Mouse (Mus musculus) T-helper 1 cell (primary cell): ENCODE data around the gene Muc15.

Experiments used
- in situ Hi-C: fragments of 300-600 bp; cut with MboI, MseI; formaldehyde crosslinking; loops from one replicate; pipeline ENCODE4 v1.15.1; 2025; ENCODE audit warnings: high pct_unique_total_duplicates

Gene Muc15

DNA sequence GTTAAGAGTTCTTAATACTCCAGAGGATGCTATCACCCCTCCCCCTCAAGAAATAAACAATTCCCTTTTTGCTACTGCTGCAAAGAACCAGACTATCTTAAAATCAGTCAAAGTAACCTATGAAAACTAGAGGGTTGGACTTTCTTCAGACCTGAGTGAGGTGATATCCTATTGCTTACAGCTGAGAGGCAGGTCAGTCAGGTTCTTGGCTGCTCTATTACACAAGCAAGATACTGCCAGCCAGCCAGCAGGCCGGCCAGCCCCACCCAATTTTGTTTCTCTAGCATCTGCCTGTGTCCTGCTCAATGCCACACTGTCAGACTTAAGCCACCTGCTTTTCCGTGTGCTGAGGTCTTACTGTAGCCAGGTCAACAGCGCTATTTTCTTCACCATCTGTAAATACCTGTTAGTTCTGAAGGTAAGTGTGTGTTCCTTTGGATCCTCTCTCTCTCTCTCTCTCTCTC lies at the start of gene Muc15:
Muc15 (plus strand) TSS at position 51 of the 464 bp plus-strand sequence.
- in situ Hi-C loops, result no loop called here

DNA sequence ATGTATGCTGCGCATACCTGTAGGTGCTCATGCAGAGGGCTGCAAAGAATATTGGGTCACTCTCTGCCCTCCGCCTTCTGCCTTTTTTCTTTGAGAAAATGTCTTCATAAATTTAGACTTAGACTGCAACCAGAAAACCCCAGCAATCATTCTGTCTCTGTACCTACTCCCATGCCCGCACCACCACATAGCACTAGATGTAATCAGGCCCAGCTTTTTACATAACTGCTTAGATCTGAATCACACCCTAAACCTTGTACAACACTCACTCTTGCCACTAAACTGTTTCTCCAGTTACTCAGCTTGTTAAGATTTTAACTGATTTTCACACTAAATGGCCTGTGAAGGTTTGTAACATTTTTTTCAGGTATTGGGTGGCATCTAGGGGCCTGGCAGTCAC lies 11.7 kb upstream of the Muc15 start:
- in situ Hi-C loops, result loop anchor here (5.0 kb wide), 1 partner anchor 417 kb away; no protein-coding TSS in a partner anchor

DNA sequence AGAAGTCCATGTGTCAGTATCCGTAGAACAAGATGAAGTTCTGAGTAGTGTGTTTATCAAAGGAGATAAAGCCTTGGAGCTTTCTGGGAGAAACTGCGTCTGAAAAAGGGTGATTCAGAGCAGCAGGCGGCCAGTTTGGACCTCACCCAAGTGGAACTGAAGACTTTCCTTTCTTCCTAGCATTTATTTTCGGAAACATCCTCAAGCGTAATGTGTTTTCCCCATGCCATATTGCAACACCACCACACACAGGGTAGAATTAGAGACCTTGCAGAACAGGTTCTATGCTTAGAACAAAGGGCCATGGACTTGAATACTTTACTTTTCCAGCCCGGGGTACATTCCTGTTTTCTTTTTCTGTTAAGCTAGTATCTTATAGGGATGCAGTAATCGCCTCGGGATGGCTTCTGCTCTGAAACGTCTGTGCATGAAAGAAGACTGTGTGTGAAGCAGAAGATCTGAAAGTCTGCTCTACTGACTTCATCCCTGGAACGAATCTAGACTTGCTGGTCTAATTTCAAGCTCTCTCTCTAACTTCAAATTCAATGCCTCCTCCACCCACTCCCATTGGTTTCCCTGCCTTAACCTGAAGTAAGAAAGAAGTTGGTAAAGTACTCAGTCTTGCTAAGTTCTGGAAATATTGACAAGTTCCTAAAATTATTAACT lies 11.0 kb upstream of the Muc15 start:
- in situ Hi-C loops, result no loop called here

DNA sequence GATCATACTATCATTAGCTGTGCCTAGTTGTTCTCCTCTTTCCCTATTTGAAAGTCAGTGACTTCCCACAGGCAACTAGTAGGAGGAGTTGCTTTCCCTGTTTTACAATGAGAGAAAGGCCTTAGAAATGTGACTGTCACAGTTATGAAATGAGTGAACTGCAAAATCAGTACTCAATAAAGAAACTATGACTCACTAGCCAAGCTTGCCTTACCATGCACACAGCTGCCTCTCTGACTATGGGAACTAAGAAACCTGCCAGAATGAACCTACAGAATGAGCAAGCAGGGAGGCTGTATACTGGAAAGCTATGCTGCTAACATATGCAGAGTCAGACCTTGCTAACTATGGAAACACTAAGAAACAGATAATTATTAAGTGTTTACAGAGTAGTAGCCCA lies 2.1 kb upstream of the Muc15 start:
- in situ Hi-C loops, result no loop called here

DNA sequence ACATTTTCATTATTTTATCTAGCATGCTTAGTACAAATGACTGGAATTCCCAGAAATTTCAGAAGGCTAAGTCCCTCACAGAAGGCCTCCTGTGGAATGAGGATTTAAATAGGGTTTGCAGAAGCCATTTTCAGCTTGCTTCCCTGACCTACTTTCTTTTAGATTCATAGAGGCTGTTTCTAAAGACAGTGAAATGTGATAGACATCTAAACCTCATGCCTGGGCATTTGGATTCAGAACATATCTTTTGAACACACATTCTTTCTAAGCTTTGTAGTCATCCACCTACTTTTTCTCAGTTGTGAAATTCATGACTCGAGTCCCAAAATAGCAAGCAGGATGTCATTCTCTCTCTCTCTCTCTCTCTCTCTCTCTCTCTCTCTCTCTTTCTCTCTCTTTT lies 1.1 kb downstream of the Muc15 start:
- in situ Hi-C loops, result no loop called here

DNA sequence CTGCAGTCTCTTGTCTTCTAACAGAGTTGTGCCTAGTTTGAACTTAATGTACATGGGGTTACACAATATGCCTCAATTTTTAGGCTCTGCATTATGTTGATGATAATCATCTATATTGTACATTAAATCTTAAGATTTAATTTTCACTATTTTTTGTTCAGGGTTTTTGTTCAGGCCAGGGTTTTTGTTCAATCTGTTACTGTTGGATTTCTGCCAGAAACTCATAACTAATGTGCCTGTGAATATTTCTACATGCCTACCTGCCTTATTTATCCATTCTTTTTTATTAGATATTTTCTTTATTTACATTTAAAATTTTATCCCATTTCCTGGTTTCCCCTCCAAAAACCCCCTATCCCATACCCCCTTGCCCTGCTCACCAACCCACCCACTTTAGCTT lies 5.0 kb downstream of the Muc15 start:
- in situ Hi-C loops, result no loop called here

DNA sequence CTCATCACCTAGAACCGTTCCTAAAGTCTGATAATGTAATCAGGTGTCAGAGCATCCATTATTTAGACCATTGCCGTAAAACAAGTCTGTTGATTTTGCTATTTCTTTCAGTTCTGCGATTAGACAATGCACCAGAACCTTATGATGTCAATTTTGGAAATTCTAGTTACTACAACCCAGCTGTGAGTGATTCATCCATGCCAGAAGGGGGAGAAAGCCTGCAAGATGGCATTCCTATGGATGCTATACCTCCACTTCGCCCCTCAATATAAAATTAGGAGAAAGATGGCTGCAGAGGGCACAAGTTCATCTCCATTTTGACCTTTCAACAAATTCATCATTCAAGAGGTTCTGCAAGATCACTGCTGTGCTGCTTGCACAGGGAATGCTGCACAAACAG lies 16.1 kb downstream of the Muc15 start:
- in situ Hi-C loops, result no loop called here

DNA sequence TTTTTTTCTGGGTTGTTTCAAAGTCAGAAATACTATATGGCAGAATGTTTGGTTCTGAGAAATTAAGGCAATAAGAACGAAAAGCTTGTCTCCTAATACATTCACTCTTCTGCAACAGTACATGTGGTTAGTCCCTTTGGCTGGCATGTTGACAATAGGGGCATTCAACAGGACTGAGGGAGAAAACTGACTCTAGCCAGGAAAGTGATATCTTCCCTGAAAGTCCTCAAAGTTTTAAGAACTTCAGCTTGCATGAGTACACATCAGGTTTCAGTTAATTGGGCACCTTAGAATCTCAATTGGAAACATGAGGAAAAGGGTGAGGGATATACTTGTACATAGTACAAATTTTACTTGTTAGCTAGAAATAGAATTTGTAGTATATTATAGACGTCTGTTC lies 16.8 kb downstream of the Muc15 start:
- in situ Hi-C loops, result no loop called here

DNA sequence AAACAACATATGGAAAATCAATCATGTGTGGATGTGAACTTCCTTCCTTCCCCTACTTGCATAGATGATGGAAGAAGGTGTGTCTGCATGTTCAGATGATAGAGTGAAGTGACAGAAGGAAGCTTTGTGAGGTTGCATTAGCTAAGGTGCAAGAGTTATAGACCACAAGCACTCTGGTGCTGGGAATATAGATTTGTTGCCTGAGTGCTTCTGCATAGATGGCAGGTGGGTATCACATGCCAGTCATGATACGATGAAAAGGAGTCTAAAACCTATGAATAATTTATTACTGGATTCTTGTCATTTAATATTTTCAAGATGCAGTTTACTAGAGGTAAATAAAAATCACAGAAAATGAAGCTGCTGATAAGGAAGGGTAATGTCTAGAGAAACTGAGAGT lies 18.6 kb downstream of the Muc15 start:
- in situ Hi-C loops, result no loop called here

DNA sequence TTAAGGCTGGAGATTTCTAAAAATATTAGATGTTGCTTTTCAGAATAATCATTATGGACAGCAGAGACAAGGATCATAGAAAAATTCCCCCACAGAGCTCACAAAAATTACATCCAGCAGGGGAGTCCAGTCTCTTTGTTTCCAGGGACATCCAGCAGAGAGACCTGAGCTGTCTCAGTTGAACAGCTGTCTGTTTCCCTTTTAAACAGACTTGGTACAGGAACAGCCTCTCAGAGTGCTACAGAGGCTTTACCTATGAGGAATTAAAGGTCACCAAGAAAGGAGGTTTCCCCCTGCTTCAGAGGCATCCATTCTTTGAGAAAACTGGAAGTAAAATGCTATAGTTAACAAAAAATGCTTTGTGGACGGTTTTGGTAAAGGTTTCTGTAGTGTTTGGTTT lies 19.4 kb downstream of the Muc15 start:
- in situ Hi-C loops, result no loop called here

DNA sequence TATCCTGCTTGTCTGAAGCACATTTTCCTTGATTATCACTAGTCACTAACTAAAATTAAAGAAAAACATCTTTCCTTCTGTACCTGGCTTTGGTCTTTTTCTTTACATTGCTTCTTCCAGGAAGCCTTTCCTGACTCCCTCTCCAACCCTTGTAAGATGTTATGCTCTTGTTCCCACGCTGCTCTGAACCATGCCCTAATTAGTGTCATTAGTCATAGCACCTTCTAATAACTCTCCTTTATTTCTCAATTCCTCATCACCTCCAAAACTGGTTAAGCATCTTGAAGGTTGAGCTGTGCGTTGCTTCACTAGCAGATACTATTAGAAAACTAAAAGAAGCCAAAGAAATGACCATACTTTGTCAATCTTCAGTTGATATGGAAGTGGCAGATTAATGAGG lies 36.4 kb downstream of the Muc15 start:
- in situ Hi-C loops, result no loop called here

DNA sequence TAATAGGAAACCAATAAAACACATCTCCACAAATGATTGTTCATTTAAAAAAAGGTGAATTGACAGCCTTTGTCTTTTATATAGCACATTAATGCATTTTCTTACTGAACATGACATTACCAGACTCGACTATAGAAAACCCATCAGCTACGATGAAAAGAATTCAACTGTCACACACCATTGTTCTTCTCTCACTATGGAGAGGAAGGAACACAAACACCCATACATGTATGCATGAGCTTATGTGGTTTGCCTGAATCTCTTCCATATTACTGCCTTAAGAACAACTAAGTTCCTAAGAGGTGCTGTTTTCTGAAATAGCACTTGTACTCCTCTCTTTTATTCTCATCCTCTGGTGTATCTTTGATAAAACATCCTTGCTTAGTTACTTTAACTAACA lies 38.3 kb downstream of the Muc15 start:
- in situ Hi-C loops, result no loop called here

DNA sequence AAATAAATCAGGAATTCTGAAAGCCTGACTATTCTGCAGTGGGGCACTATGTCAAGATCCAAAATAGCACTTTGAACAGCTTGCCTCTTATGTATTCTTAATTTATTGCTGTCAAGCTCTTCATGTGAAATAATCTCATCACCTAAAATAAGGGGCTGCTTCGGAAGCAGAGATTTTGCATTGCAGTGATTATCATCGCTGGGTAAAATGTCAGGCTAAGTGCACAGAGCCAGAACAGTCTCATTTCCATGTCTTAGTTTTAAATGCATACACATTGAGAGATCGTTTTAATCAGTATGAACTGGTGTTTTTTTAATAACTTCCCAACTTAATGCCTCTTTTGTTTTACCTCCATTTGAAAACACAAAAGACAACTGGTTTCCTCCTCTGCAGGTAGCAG lies 66.3 kb downstream of the Muc15 start:
- in situ Hi-C loops, result no loop called here
